Mouse (Mus musculus) forebrain, embryonic 11.5 days (tissue): ENCODE measurements around the gene Nacc1. TPM values are rescaled to one million over a fixed set of nuclear protein-coding genes. Genes with fewer than 3 reads are reported as not detected.

ENCODE experiments used
- ATAC-seq: fragments of 200-750 bp; cut with Nextera tagmentation; replicated peaks from 2 replicates; pipeline ENCODE4 v1.8.0; 2017; ENCODE audit warnings: moderate TSS enrichment; ENCODE audit not compliant: low FRiP score
- DNase-seq: peaks from one replicate; pipeline ENCODE4 v3.0.0-alpha.2; 2017; ENCODE audit warnings: low spot score
- H3K27ac ChIP-seq: fragments of 300-500 bp; sonication (generic); 2 replicates; pipeline ENCODE4 v1.5.1; 2014; ENCODE audit warnings: low read depth, low read length
- H3K27me3 ChIP-seq: fragments of 300-500 bp; sonication (generic); 2 replicates; pipeline ENCODE4 v1.6.1; 2014; ENCODE audit warnings: mild to moderate bottlenecking, low read length, mixed read lengths; ENCODE audit not compliant: control insufficient read depth, insufficient read depth
- H3K36me3 ChIP-seq: fragments of 300-500 bp; sonication (generic); 2 replicates; pipeline ENCODE4 v1.6.1; 2014; ENCODE audit warnings: mild to moderate bottlenecking, low read length, moderate library complexity, mixed read lengths; ENCODE audit not compliant: control insufficient read depth, insufficient read depth
- H3K4me1 ChIP-seq: fragments of 300-500 bp; sonication (generic); replicated peaks from 2 replicates; pipeline ENCODE4 v1.6.1; 2014; ENCODE audit warnings: low read length, mixed read lengths; ENCODE audit not compliant: control insufficient read depth, insufficient read depth
- H3K4me2 ChIP-seq: fragments of 300-500 bp; sonication (generic); 2 replicates; pipeline ENCODE4 v1.6.1; 2014; ENCODE audit warnings: low read depth, mild to moderate bottlenecking, low read length, moderate library complexity, mixed read lengths; ENCODE audit not compliant: severe bottlenecking
- H3K4me3 ChIP-seq: fragments of 300-500 bp; sonication (generic); 2 replicates; pipeline ENCODE4 v1.5.1; 2014; ENCODE audit warnings: low read depth, low read length
- H3K9ac ChIP-seq: fragments of 300-500 bp; sonication (generic); 2 replicates; pipeline ENCODE4 v1.6.1; 2014; ENCODE audit warnings: low read length
- H3K9me3 ChIP-seq: fragments of 300-500 bp; sonication (generic); 2 replicates; pipeline ENCODE4 v1.6.1; 2016; ENCODE audit warnings: low read length, mixed read lengths; ENCODE audit not compliant: control insufficient read depth
- WGBS: fragments of 180-500 bp; shearing (Covaris S2); extraction: QIAGEN DNeasy Blood & Tissue Kit; methylation state at CpG from one replicate; pipeline ENCODE4 v1.1.7; 2014; 5-methylcytosine and 5-hydroxymethylcytosine counted together
- polyA plus RNA-seq: library from polyadenylated mRNA; unstranded; fragments of >200 nt; fragmentation: Nextera tagmentation; extraction: Ambion mirVana; gene quantifications from 2 replicates; pipeline ENCODE4 v1.2.1, GENCODE M21; 2014

The Nacc1 gene
- polyA plus RNA-seq, 1 experiment from 2014 or later, result 34.6 TPM

DNA sequence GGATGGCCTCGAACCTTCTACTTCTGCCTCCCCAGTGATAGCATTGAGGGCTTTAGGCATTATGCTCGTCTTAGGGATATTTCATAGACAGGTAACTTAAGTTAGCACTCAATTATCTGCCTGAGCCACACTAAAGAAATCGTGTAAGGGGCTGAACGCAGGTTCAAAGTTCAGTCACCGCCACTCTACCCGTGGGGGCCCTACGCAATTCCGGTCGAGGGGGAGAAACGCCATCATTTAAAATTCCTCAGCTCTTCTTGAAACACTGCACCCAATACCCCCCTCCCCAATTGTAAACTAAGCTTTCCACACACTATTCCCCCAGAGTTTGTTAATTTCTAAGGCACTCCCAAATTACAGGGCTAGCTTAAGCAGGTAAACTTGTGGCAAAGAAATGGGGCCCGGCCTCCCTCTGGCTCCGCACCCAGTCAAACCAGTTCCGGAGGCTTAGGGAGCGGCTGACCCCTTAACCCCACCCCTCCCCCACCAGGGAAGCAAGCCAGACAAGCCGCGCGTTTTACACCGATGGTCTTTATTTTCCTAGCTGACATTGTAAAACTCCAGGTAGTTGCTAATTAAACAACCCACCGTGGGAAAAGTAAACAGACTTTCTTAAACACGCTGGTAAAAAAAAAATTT lies 26.7 kb downstream of the Nacc1 start:
- no peaks in the 10 kb centered on the region for H3K36me3 ChIP-seq
- WGBS, result under 1% methylated on average over 20 of the region's 20 CpGs
- peak overlapping the region; percentile 85 for H3K27ac ChIP-seq
- peak overlapping the region; percentile 88 for H3K4me3 ChIP-seq
- H3K9ac ChIP-seq, result peak overlapping the region; percentile 89
- no peaks in the 10 kb centered on the region for H3K9me3 ChIP-seq
- peak overlapping the region; percentile 98 for H3K4me2 ChIP-seq
- DNase-seq (peak; percentile 78), ATAC-seq (no peak)
- H3K4me1 ChIP-seq, result peaks cover 18% of the 10 kb centered on the region
- no peaks in the 10 kb centered on the region for H3K27me3 ChIP-seq

DNA sequence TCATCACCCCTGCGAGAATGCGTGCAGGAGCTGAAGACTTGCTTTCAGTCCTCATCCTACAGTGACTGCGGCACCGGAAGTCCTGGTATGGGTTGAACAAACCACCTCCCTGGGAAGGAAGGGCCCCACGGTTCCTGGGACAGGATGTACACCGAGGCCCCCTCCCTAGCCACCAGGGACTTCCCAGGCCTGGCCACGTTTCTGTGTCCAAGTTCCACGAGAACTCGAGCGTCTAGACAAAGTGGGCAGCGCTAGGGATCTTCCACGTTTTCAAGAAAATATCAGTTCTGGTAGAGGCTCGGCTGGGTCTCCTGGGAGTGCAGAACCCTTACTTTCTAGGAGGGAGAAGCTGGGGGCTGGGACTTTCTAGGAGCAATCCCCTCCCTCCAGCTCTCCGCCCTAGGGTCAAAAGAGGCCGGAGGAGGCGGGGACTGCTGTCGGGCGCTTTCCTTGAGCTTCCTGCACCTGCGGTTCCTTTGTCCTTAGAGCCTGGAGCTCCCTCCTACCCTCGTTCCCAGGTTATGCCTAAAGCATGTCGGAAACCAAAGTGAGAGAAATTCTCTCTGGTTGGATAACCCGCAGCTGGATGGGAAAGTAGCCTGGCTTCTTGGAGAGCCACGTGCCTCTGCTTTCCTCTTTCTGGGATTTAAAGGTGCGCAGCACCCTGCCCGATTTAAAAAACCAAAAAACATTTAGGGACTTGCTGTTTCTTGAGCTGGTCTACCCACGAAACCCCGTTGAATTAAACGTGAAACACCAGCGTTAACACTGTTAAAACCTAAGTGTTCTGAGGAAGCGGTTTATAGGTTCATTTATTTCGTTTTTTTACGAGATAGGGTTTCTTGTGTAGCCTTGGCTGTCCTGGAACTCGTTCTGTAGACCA lies 27.5 kb downstream of the Nacc1 start:
- DNase-seq, result peak; percentile 78
- no peak for ATAC-seq
- Histone ChIP-seq H3K36me3 (no peaks in the 10 kb centered on the region), H3K9ac (peak overlapping the region; percentile 89), H3K27me3 (no peaks in the 10 kb centered on the region), H3K9me3 (no peaks in the 10 kb centered on the region), H3K4me2 (peak overlapping the region; percentile 98), H3K27ac (peak overlapping the region; percentile 85), H3K4me3 (peak overlapping the region; percentile 88), H3K4me1 (peaks cover 24% of the 10 kb centered on the region)
- under 1% methylated on average over 33 of the region's 33 CpGs for WGBS

- Histone ChIP-seq H3K27me3 (no peaks in the 10 kb centered on the region), H3K9me3 (no peaks in the 10 kb centered on the region), H3K9ac (no peak overlapping the region), H3K27ac (no peak overlapping the region), H3K4me1 (peaks cover 28% of the 10 kb centered on the region), H3K4me2 (no peak overlapping the region), H3K36me3 (no peaks in the 10 kb centered on the region), H3K4me3 (no peak overlapping the region)
- DNase-seq, result no peak
- 45% methylated on average over 1 of the region's 1 CpGs for WGBS
- ATAC-seq, result no peak
Observed at GRCm38 (mm10) chr8:84658951-84659350, 28.7 kb downstream of the Nacc1 start.

GRCm38 (mm10) chr8:84657680-84658079 lies 30.0 kb downstream of the Nacc1 start:
- Histone ChIP-seq H3K4me3 (no peak overlapping the region), H3K27me3 (no peaks in the 10 kb centered on the region), H3K4me2 (no peak overlapping the region), H3K4me1 (peaks cover 28% of the 10 kb centered on the region), H3K9me3 (no peaks in the 10 kb centered on the region), H3K9ac (no peak overlapping the region), H3K36me3 (no peaks in the 10 kb centered on the region), H3K27ac (no peak overlapping the region)
- DNase-seq (no peak), ATAC-seq (no peak)
- whole genome bisulfite sequencing, result 36% methylated on average over 4 of the region's 4 CpGs

DNA sequence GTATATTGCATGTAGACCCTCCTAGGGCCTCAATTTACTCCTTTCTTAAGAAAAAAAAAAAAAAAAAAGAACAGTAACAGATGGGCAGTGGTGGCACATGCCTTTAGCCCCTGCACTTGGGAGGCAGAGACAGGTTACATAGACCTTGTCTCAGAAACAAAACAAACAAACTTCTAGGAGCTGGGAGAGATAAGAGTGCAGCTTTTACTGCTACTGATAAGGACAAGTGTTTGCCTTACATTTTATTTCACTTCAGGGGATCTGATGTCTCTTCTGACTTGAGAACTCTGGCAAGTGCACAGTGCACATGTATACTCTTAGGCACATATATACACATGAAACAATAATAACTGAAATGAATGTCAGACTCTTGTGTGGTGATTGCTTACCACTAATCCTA lies 30.5 kb downstream of the Nacc1 start:
- H3K27ac ChIP-seq, result peak overlapping the region; percentile 91
- H3K9ac ChIP-seq, result peak overlapping the region; percentile 57
- peaks cover 28% of the 10 kb centered on the region for H3K4me1 ChIP-seq
- H3K27me3 ChIP-seq, result no peaks in the 10 kb centered on the region
- peak overlapping the region; percentile 10; the same call in 1 of the 2 replicates for H3K4me3 ChIP-seq
- peak overlapping the region; percentile 65; the same call in 1 of the 2 replicates for H3K4me2 ChIP-seq
- DNase-seq (no peak), ATAC-seq (no peak)
- H3K36me3 ChIP-seq, result no peaks in the 10 kb centered on the region
- H3K9me3 ChIP-seq, result no peaks in the 10 kb centered on the region

DNA sequence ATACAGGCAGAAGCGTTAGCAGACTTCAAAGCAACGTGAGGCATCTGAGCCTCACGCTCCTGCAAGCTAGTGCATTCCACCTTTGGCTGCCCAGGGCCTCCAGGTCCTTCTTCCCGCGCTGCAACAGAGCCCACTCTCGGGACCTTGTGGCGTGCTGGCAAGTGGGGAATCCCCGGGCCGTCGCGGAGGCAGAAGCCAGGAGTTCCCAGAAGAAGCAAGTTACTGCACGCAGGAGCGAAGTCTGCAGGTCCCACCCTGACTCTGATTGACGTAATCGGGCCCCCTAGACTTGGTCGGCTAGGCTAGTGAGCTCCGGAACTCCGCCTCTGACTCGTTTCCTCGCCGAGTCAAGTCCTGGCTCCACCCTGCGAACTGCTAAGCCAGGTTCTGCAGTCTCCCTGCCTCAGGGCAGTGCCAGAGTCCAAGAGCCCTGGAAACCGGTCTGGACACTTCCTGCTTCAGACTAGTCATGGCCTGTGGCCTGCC lies 31.0 kb downstream of the Nacc1 start:
- Histone ChIP-seq H3K9ac (peak overlapping the region; percentile 57), H3K27me3 (no peaks in the 10 kb centered on the region), H3K4me2 (peak overlapping the region; percentile 65), H3K4me1 (peaks cover 28% of the 10 kb centered on the region), H3K36me3 (no peaks in the 10 kb centered on the region), H3K4me3 (peak overlapping the region; percentile 10; the same call in 1 of the 2 replicates), H3K27ac (peak overlapping the region; percentile 91), H3K9me3 (no peaks in the 10 kb centered on the region)
- 2% methylated on average over 23 of the region's 23 CpGs for WGBS
- DNase-seq (peak; percentile 79), ATAC-seq (0 out of 2 replicates have a peak, but pooled peaks have one; percentile 4)

DNA sequence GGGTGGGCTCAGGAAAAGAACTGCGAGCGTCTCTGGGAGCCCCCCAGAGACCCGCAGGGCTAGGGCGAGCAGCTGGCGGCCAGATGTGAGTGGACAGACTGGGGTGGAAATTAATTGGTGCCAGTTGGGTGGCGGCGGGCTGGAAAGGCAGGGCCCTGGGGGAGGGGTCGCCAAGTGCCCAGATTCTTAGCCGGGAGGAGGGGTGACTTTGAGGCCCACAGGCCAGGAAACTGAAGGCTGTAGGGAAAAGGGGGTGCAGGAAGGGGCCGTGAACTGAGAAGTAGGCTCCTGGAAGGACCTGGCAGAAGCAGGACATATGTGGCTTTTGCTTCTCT lies 31.5 kb downstream of the Nacc1 start:
- Histone ChIP-seq H3K27ac (peak overlapping the region; percentile 91), H3K4me2 (peak overlapping the region; percentile 65), H3K4me3 (peak overlapping the region; percentile 10), H3K9ac (peak overlapping the region; percentile 57), H3K27me3 (no peaks in the 10 kb centered on the region), H3K36me3 (no peaks in the 10 kb centered on the region), H3K4me1 (peaks cover 28% of the 10 kb centered on the region), H3K9me3 (no peaks in the 10 kb centered on the region)
- peak; percentile 84 for DNase-seq
- ATAC-seq, result peak; percentile 25; the same call in 1 of the 2 replicates
- 0% methylated on average over 10 of the region's 10 CpGs for WGBS

DNA sequence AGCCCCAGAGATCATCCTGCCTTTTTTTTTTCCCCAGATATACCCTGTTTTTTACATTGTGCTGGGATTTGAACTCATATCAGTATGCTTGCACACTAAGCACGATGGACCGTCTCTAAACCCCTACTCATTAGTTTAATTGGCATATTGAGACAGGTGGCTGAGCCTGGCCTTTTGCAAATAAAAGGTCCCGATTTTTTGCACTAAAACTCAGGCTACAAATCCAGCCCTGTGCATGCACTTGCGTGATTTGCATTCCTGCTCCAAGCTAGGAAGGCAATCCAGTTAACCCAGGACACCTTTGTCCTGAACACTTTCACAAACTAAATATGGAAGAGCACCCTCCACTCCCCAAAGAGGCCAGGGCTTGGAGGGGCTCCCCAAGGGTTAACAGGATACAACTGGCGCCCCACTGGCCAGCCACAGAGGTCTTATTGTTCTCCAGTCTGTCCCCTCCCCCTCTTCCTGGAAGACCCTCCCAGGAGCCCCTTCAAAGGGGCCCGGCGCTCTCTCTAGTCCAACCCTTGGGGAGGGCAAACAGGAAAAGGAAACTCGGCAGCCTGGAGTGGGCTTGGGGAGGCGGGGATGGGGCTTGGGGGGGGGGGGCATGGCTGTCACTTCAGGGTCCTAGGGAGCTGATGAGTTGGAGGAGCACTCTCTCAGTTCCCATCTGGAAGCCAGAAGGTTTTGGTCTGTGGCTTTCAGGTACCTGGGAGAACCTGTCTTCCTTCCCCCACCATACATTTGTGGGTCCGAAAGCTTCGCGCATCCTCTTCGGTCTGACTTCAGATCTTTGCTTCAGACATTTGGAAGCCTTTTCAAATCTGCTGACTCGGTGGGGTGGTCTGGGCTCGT lies 32.1 kb downstream of the Nacc1 start:
- ATAC-seq (peak; percentile 81), DNase-seq (peak; percentile 86)
- no peaks in the 10 kb centered on the region for H3K27me3 ChIP-seq
- H3K4me1 ChIP-seq, result peaks cover 22% of the 10 kb centered on the region
- no peaks in the 10 kb centered on the region for H3K36me3 ChIP-seq
- H3K9ac ChIP-seq, result peak overlapping the region; percentile 57
- no peaks in the 10 kb centered on the region for H3K9me3 ChIP-seq
- WGBS, result under 1% methylated on average over 14 of the region's 15 CpGs
- H3K4me3 ChIP-seq, result peak overlapping the region; percentile 10
- H3K27ac ChIP-seq, result peak overlapping the region; percentile 91
- H3K4me2 ChIP-seq, result peak overlapping the region; percentile 65
